Mouse (Mus musculus): ENCODE measurements at regions not wholly inside any gene's neighbourhood (a gene's known extent, or its start where the extent isn't known, plus 50 kb on each side); places are given as distances from the start of the nearest gene placed in this dataset.

DNA sequence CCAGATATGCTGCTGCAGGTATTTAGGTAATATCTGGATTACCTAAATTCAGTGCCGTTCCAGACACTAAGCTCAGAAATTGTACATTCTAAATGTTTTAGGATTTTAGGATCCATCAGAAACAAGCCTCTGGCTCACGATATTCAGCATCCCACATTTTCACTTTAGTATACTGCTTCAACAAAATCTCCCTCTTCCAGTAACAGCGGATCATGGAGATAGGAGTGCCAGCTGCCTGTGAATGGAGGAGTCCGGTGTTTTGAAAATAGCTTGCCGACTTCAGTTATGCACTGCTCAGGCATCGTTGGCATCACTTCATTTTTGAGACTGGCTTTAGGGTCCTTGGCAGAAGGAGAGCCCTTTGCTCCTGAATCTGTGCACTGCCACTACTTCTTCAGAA lies 2199.5 kb downstream of the 9330182O14Rik start:
- intact Hi-C loops (cut with DNase I), result no loop called here
- TF ChIP-seq CTCF (IDR thresholded peaks at IDR 0.05), result no peak
- no peak overlapping the region for H3K27ac ChIP-seq
- H3K4me3 ChIP-seq, result no peak overlapping the region
- DNase-seq, result no peak

DNA sequence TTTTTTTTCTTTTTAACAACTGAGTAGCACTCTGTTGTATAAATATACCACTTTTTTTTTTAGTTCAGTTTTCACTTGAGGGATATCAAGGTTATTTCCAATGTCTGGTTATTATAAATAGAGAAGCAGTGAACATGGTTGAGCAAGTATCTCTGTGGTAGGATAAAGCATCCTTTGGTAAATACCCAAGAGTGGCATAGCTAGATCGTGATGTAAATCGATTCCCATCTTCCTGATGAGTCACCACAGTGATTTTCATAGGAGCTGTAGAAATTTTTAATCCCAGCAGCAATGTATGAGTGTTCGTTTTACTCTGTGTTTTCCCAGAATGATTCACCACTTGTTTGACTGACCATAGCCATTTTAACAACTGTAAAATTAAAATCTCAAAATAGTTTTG lies 2212.0 kb downstream of the 9330182O14Rik start:
- intact Hi-C loops (cut with DNase I), result no loop called here
- no peak for TF ChIP-seq CTCF (IDR thresholded peaks at IDR 0.05)
- H3K27ac ChIP-seq, result no peak overlapping the region
- no peak overlapping the region for H3K4me3 ChIP-seq
- DNase-seq, result no peak

DNA sequence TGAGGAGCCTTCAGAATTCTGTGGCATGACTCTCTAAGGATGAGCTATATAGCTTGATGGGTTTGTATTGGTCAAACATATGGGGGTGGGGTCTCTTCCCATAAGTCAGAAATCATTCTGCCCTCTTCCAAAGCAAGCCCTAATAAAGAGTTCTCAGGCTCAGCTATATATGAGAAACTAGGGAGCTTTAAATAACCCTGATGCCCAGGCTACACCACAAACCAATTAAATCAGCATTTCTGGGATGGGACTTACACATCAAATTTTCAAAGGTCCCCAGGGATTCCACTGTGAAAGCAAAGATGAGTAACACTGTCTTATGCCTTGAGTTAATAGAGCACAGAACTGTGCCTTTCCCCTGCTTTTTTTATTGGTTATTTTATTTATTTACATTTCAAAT lies 2227.7 kb downstream of the 9330182O14Rik start:
- Histone ChIP-seq H3K27ac (no peak overlapping the region), H3K4me3 (no peak overlapping the region)
- no peak for DNase-seq
- no peak for TF ChIP-seq CTCF (IDR thresholded peaks at IDR 0.05)
- intact Hi-C loops (cut with DNase I), result no loop called here

DNA sequence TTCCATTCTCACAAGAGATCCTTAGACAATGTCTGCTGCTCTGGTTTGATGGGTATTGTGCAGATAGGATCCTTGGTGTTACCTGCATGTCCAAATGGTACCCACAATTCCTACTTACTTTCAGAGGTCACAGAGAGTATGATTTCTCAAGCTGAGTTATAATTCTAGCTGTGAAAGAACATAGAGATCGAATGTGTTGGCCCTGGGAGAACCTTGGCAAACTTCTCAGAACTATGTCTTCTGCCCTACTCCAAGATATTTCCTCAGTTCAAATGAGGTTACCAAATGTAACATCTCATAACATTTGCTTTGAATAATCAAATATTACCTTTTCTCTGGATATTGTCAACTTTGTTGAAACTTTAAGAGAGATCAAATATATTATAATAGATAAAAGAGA lies 2230.8 kb downstream of the 9330182O14Rik start:
- DNase-seq, result no peak
- Histone ChIP-seq H3K4me3 (no peak overlapping the region), H3K27ac (no peak overlapping the region)
- no peak for TF ChIP-seq CTCF (IDR thresholded peaks at IDR 0.05)
- intact Hi-C loops (cut with DNase I), result no loop called here

DNA sequence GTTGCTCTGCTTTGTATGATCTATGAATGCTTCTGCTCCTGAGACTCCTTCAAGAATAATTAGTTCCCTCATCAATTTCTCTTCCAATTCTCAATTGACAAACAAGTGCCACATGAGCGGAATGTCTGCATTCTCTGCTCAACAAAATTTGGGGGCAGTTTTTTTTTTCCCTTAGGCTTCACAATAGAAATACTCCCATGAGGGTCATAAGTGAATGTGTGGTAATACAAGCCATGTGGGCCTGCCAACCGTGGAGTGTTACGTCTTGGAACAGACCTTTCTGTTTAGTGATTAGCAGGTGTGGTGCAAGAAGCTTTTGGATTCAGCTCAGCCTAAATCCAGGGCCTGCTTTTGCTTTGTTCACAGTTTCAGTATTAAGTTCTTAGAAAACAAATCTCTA lies 2232.6 kb downstream of the 9330182O14Rik start:
- peak; percentile 44 for DNase-seq
- no peak for TF ChIP-seq CTCF (IDR thresholded peaks at IDR 0.05)
- intact Hi-C loops (cut with DNase I), result no loop called here
- Histone ChIP-seq H3K27ac (no peak overlapping the region), H3K4me3 (no peak overlapping the region)

DNA sequence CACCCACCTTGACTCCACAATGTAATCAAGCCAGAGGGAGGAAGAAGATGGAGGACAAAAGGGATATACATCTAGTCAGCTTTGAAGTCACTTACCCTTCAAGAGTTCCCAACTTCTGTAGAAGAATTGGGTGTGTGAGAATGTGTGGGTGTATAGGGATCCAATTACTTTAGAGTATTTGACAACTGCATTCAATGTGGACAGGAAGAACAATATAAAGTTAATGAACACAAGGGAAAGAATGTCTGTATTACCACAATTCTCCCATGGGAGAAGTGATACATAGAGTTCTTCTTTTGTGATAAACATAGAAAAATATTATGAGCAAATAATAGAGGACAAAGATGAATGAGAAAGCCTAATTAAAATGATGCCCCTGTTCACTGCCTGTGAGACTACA lies 2235.4 kb downstream of the 9330182O14Rik start:
- no peak for TF ChIP-seq CTCF (IDR thresholded peaks at IDR 0.05)
- no peak overlapping the region for H3K27ac ChIP-seq
- intact Hi-C loops (cut with DNase I), result no loop called here
- H3K4me3 ChIP-seq, result no peak overlapping the region
- no peak for DNase-seq

DNA sequence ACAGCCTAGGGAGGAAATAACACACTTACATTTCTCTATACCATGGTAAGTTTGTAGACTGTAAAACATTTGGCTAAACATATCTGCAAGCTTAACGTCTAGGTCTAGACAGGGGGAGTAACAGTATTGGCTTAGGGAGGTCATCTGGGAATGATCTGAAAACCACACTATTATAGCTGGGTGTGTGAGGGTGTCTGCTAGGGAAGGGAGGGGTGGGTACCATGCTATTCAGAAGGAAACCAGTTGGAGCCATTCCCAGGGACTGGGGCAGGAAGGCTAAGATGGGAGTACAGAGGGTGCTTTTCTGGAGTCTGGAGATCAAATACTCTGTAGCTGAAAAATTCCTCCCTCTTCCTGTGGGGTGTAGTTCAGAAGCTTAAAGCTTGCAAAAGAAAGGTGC lies 2235.9 kb downstream of the 9330182O14Rik start:
- intact Hi-C loops (cut with DNase I), result no loop called here
- H3K27ac ChIP-seq, result no peak overlapping the region
- no peak for DNase-seq
- H3K4me3 ChIP-seq, result no peak overlapping the region
- TF ChIP-seq CTCF (IDR thresholded peaks at IDR 0.05), result no peak

DNA sequence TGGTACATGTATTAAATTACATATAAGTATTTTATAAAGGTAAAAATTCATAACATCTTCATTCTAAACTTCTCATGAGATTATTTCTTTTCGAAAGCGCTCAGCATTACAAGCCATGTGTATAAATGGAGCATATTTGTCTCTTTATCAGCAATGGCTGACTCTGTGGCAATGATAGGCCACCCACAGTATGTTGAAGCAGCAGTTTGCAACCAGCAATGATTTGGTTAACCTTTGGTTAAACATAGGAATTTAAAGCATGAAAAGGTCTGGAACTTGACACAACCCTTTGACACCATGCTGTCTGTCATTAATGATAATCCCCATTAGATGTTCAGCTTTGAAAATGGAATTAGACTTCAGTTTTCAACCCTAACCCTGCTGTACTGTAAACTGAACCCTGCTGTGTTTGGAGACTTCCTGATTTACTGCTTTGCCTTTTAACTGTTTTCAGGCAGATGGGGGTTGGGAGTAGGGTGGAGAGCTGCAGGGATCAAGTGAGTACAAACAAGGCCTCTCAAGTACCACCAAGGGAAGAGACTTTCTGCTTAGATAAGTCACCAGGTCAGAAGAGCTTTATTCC lies 2238.6 kb downstream of the 9330182O14Rik start:
- DNase-seq, result no peak
- H3K4me3 ChIP-seq, result no peak overlapping the region
- no peak for TF ChIP-seq CTCF (IDR thresholded peaks at IDR 0.05)
- intact Hi-C loops (cut with DNase I), result no loop called here
- H3K27ac ChIP-seq, result no peak overlapping the region

Measured in gastrocnemius, adult 2 months (tissue).